21 mouse cellular contexts compared by ENCODE assay signal in genomic region chr11:86932201-86932600, GRCm38 (mm10).
"Had no signal": no experiment of that assay in that cellular context is flagged by ENCODE, and none has a peak within 500 bp of the region (broad histone marks: within the 10 kb centered on the region; RNA-seq: fewer than 3 reads in every experiment).

No protein-coding gene starts in this region.

- ATAC-seq: midbrain, embryonic 13.5 days; midbrain, embryonic 16.5 days had no signal

- DNase-seq: layer of hippocampus, adult 9-11 months; left cerebral cortex, postnatal 4 days; lung, adult 18-20 months; lung, postnatal 10 days; lung, postnatal 36 days; retina, postnatal 1 day; right cerebral cortex, postnatal 25 days; spleen, adult 18-20 months; thymus, postnatal 25 days had no signal

- H3K9ac ChIP-seq: hindbrain, embryonic 15.5 days; limb, embryonic 12.5 days; limb, embryonic 15.5 days; liver, embryonic 14.5 days; lung, embryonic 15.5 days; midbrain, embryonic 13.5 days; neural tube, embryonic 13.5 days; stomach, embryonic 15.5 days had no signal

- H3K27me3 ChIP-seq: hindbrain, embryonic 15.5 days; limb, embryonic 12.5 days; limb, embryonic 15.5 days; lung, embryonic 15.5 days; midbrain, embryonic 13.5 days; neural tube, embryonic 13.5 days; stomach, embryonic 15.5 days had no signal

- H3K36me3 ChIP-seq: hindbrain, embryonic 15.5 days; limb, embryonic 12.5 days; limb, embryonic 15.5 days; lung, embryonic 15.5 days; midbrain, embryonic 10.5 days; midbrain, embryonic 13.5 days; neural tube, embryonic 13.5 days; stomach, embryonic 15.5 days had no signal

- H3K4me3 ChIP-seq: hindbrain, embryonic 15.5 days; limb, embryonic 12.5 days; limb, embryonic 15.5 days; lung, embryonic 15.5 days; megakaryocyte, embryonic 14.5 days; midbrain, embryonic 10.5 days; midbrain, embryonic 13.5 days; myocyte; neural tube, embryonic 13.5 days; stomach, embryonic 15.5 days had no signal

- H3K4me2 ChIP-seq: hindbrain, embryonic 15.5 days; limb, embryonic 12.5 days; limb, embryonic 15.5 days; lung, embryonic 15.5 days; midbrain, embryonic 13.5 days; neural tube, embryonic 13.5 days; stomach, embryonic 15.5 days had no signal

- H3K27ac ChIP-seq: hindbrain, embryonic 15.5 days; limb, embryonic 12.5 days; limb, embryonic 15.5 days; liver, embryonic 14.5 days; lung, embryonic 15.5 days; midbrain, embryonic 10.5 days; midbrain, embryonic 13.5 days; neural tube, embryonic 13.5 days; stomach, embryonic 15.5 days had no signal

- H3K9me3 ChIP-seq: hindbrain, embryonic 15.5 days; limb, embryonic 12.5 days; limb, embryonic 15.5 days; lung, embryonic 15.5 days; megakaryocyte, embryonic 14.5 days; midbrain, embryonic 10.5 days; midbrain, embryonic 13.5 days; neural tube, embryonic 13.5 days; stomach, embryonic 15.5 days had no signal

- H3K4me1 ChIP-seq: limb, embryonic 15.5 days; neural tube, embryonic 13.5 days; stomach, embryonic 15.5 days had no signal
